In genomic region chr16:13276709-13277399, GRCm38 (mm10) we compare ENCODE assay signal across 17 mouse cellular contexts. TPM values are rescaled to one million over a fixed set of nuclear protein-coding genes. Genes with fewer than 3 reads are reported as not detected.
A peak's percentile ranks its signal among the peaks of the same experiment; 100 is the strongest.
DNase-seq lines count a peak whose midpoint lies in the region; ATAC-seq and TF ChIP-seq lines count a peak whose summit lies in the region.
"Had no signal": no experiment of that assay in that cellular context is flagged by ENCODE, and none has a peak within 500 bp of the region (broad histone marks: within the 10 kb centered on the region; RNA-seq: fewer than 3 reads in every experiment).

No protein-coding gene starts in this region.

- no peak for TF ChIP-seq CTCF in kidney, postnatal 0 days (IDR thresholded peaks at IDR 0.05; ENCODE audit: low read depth)
- no peak for TF ChIP-seq CTCF in small intestine, adult 2 months (IDR thresholded peaks at IDR 0.05; ENCODE audit: extremely low read depth, insufficient read length, insufficient replicate concordance, low read depth, low read length)

- H3K9ac ChIP-seq in kidney, postnatal 0 days (ENCODE audit: low read depth, low read length): no peak overlapping the region
- H3K9ac ChIP-seq in intestine, embryonic 14.5 days (ENCODE audit: low read length): no peak overlapping the region
- H3K9ac ChIP-seq: forebrain, embryonic 15.5 days; heart, embryonic 13.5 days; neural tube, embryonic 15.5 days had no signal

- H3K27ac ChIP-seq in kidney, postnatal 0 days: peak overlapping the region; percentile 71
- H3K27ac ChIP-seq in intestine, embryonic 14.5 days (ENCODE audit: low read depth): peak overlapping the region; percentile 70
- peak overlapping the region; percentile 67 for H3K27ac ChIP-seq in small intestine, adult 2 months (ENCODE audit: insufficient read depth, low read depth, low read length)
- H3K27ac ChIP-seq: forebrain, embryonic 15.5 days; heart, embryonic 13.5 days; hindbrain, postnatal 0 days; midbrain, embryonic 10.5 days; neural tube, embryonic 15.5 days had no signal

- no peak for ATAC-seq in kidney, postnatal 0 days (replicated peaks; ENCODE audit: low FRiP score, low read depth)
- peak; percentile 72 for ATAC-seq in intestine, embryonic 14.5 days (replicated peaks; ENCODE audit: low FRiP score, low TSS enrichment, low read depth)
- ATAC-seq: forebrain, embryonic 15.5 days; hindbrain, postnatal 0 days had no signal

- intact Hi-C loops in left cerebral cortex, postnatal 4 days (cut with DNase I): no loop called here

- H3K9me3 ChIP-seq in kidney, postnatal 0 days (replicated peaks; ENCODE audit: low read length): no peaks in the 10 kb centered on the region
- 0 out of 2 replicates have a peak, but pooled peaks cover 2% of the 10 kb centered on the region for H3K9me3 ChIP-seq in intestine, embryonic 14.5 days (ENCODE audit: control insufficient read depth, low read length)
- H3K9me3 ChIP-seq: forebrain, embryonic 15.5 days; neural tube, embryonic 15.5 days had no signal

- H3K4me1 ChIP-seq in kidney, postnatal 0 days (replicated peaks; ENCODE audit: insufficient read depth, low read length): peaks cover 3% of the 10 kb centered on the region
- 0 out of 2 replicates have a peak, but pooled peaks cover 5% of the 10 kb centered on the region for H3K4me1 ChIP-seq in intestine, embryonic 14.5 days (replicated peaks; ENCODE audit: control insufficient read depth, insufficient read depth, low read length)
- H3K4me1 ChIP-seq in small intestine, adult 2 months (ENCODE audit: control insufficient read depth, insufficient read depth, insufficient read length, low read length): peaks cover 13% of the 10 kb centered on the region; the same call in 1 of the 2 replicates
- H3K4me1 ChIP-seq: forebrain, embryonic 15.5 days; midbrain, embryonic 10.5 days; neural tube, embryonic 15.5 days had no signal

- no peak overlapping the region for H3K4me2 ChIP-seq in kidney, postnatal 0 days (ENCODE audit: low read length)
- peak overlapping the region; percentile 34 for H3K4me2 ChIP-seq in intestine, embryonic 14.5 days (ENCODE audit: low read length)
- H3K4me2 ChIP-seq: forebrain, embryonic 15.5 days; heart, embryonic 13.5 days; neural tube, embryonic 15.5 days had no signal

- no peaks in the 10 kb centered on the region for H3K36me3 ChIP-seq in kidney, postnatal 0 days (ENCODE audit: insufficient read depth, low read length)
- 0 out of 2 replicates have a peak, but pooled peaks cover 4% of the 10 kb centered on the region for H3K36me3 ChIP-seq in intestine, embryonic 14.5 days (ENCODE audit: control insufficient read depth, insufficient read depth, low read length)
- 0 out of 2 replicates have a peak, but pooled peaks cover 2% of the 10 kb centered on the region for H3K36me3 ChIP-seq in small intestine, adult 2 months (ENCODE audit: control insufficient read depth, insufficient read depth, low read length)
- H3K36me3 ChIP-seq: forebrain, embryonic 15.5 days; neural tube, embryonic 15.5 days had no signal

- DNase-seq in adrenal gland, adult 2 months: peak; percentile 38
- DNase-seq in adrenal gland, adult 8-10 months: no peak
- no peak for DNase-seq in kidney, postnatal 0 days (ENCODE audit: low spot score)
- DNase-seq in kidney, postnatal 36 days: no peak
- no peak for DNase-seq in intestine, embryonic 14.5 days (ENCODE audit: low spot score)
- no peak for DNase-seq in left cerebral cortex, postnatal 4 days
- DNase-seq in embryo, embryonic 9.5 days (ENCODE audit: extremely low spot score): no peak
- DNase-seq: cerebellum, adult 8-10 months; heart, postnatal 4 days; lung, postnatal 14 days; thymus, postnatal 4 days had no signal

- WGBS in kidney, postnatal 0 days: 73% methylated on average over 3 of the region's 3 CpGs
- WGBS in intestine, embryonic 14.5 days: 75% methylated on average over 3 of the region's 3 CpGs
- 45% methylated on average over 3 of the region's 3 CpGs for WGBS in small intestine, adult 2 months

- TF ChIP-seq POLR2A in small intestine, adult 2 months (IDR thresholded peaks at IDR 0.05; ENCODE audit: low read depth, low read length): no peak

- no peaks in the 10 kb centered on the region for H3K27me3 ChIP-seq in kidney, postnatal 0 days (ENCODE audit: insufficient read depth, low read length)
- no peaks in the 10 kb centered on the region for H3K27me3 ChIP-seq in intestine, embryonic 14.5 days (replicated peaks; ENCODE audit: control insufficient read depth, insufficient read depth, low read length)
- H3K27me3 ChIP-seq in small intestine, adult 2 months (ENCODE audit: control insufficient read depth, insufficient read depth, low read length): no peaks in the 10 kb centered on the region
- H3K27me3 ChIP-seq: forebrain, embryonic 15.5 days; heart, embryonic 13.5 days; neural tube, embryonic 15.5 days had no signal

- H3K4me3 ChIP-seq in kidney, postnatal 0 days (replicated peaks; ENCODE audit: low read depth, low read length): no peak overlapping the region
- H3K4me3 ChIP-seq in intestine, embryonic 14.5 days (ENCODE audit: low read depth, low read length): no peak overlapping the region
- no peak overlapping the region for H3K4me3 ChIP-seq in small intestine, adult 2 months (ENCODE audit: low read depth, low read length)
- H3K4me3 ChIP-seq: forebrain, embryonic 15.5 days; heart, embryonic 13.5 days; midbrain, embryonic 10.5 days; neural tube, embryonic 15.5 days had no signal

RNA-seq across cellular contexts. Expression of gene Mrtfb, which starts 20.6 kb away (rescaled TPM):
- 10 to 100 TPM; 27.2 to 33.8 TPM for total RNA-seq in adrenal gland, adult 2 months (2021)
- polyA plus RNA-seq in adrenal gland, adult 2 months (2012; rRNA removed): 6.3 and 9.1 TPM in 2 replicates
- total RNA-seq in adrenal gland, adult 8-10 months (2022): 10 to 100 TPM; 34.6 to 58.6 (median 46.5) TPM
- polyA plus RNA-seq in kidney, postnatal 0 days (2015; fragmentation: Nextera tagmentation; extraction: Ambion mirVana): 17.5 and 19.8 TPM in 2 replicates
- 33.0 and 34.2 TPM in 2 replicates for polyA plus RNA-seq in intestine, embryonic 14.5 days (2014; fragmentation: Nextera tagmentation; extraction: Ambion mirVana)
- polyA plus RNA-seq in small intestine, adult 2 months (2012; rRNA removed): 4.0 and 8.5 TPM in 2 replicates
- total RNA-seq in left cerebral cortex, postnatal 4 days (2021): 10 to 100 TPM; 62.9 to 63.5 TPM
